In the genomic region with DNA sequence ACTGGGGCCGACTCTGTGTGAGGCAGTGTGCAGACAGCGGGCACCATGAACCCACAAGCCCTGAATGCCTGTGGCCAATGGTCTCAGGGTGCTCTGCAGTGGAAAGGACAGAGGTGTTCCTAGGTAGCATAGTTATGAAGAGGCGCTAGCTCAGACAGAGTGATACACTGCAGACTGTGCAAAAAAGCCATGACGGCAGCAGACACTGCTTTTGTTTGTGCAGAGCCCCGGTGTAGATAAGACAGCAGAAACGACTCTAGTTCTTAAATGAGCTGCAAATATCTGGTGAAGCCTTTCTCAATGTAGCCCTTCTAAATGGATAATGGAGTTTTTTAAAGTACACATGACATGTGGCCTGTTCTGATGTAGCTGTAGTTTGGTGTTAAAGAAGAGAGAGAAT, we compare ENCODE assay signal across 22 mouse cellular contexts.
DNase-seq lines count a peak whose midpoint lies in the region; ATAC-seq and TF ChIP-seq lines count a peak whose summit lies in the region.
"Had no signal": no experiment of that assay in that cellular context is flagged by ENCODE, and none has a peak within 500 bp of the region (broad histone marks: within the 10 kb centered on the region; RNA-seq: fewer than 3 reads in every experiment).

No protein-coding gene starts in this region.

- no peak for TF ChIP-seq CTCF in cerebellum, adult 2 months (IDR thresholded peaks at IDR 0.05; ENCODE audit: borderline replicate concordance, insufficient read depth, low read depth, low read length)

- WGBS in cerebellum, adult 2 months: 85% methylated on average over 6 of the region's 6 CpGs
- 89% methylated on average over 6 of the region's 6 CpGs for WGBS in midbrain, embryonic 10.5 days
- 95% methylated on average over 6 of the region's 6 CpGs for WGBS in midbrain, embryonic 11.5 days
- 38% methylated on average over 6 of the region's 6 CpGs for WGBS in liver, embryonic 15.5 days (ENCODE audit: insufficient replicate concordance)

- TF ChIP-seq POLR2A in cerebellum, adult 2 months (IDR thresholded peaks at IDR 0.05; ENCODE audit: borderline replicate concordance, insufficient read depth, low read length): no peak

- H3K4me1 ChIP-seq in cerebellum, adult 2 months (ENCODE audit: control insufficient read depth, insufficient read depth, low read length): peaks cover 59% of the 10 kb centered on the region
- H3K4me1 ChIP-seq in midbrain, embryonic 10.5 days: peaks cover 20% of the 10 kb centered on the region
- H3K4me1 ChIP-seq in midbrain, embryonic 11.5 days (ENCODE audit: control insufficient read depth, insufficient read depth, low read length): peaks cover 3% of the 10 kb centered on the region; the same call in 1 of the 2 replicates
- H3K4me1 ChIP-seq in liver, embryonic 15.5 days (replicated peaks): peaks cover 71% of the 10 kb centered on the region

- 0 out of 2 replicates have a peak overlapping the region, but pooled peaks have one; percentile 14 for H3K27ac ChIP-seq in cerebellum, adult 2 months (ENCODE audit: insufficient read depth, low read length)
- H3K27ac ChIP-seq in midbrain, embryonic 10.5 days (replicated peaks): peak overlapping the region; percentile 23; the same call in 1 of the 2 replicates
- H3K27ac ChIP-seq in midbrain, embryonic 11.5 days (ENCODE audit: low read depth, low read length): no peak overlapping the region
- peak overlapping the region; percentile 86 for H3K27ac ChIP-seq in liver, embryonic 15.5 days (replicated peaks)
- H3K27ac ChIP-seq: embryonic facial prominence, embryonic 15.5 days; forebrain, embryonic 10.5 days; hindbrain, embryonic 12.5 days; layer of hippocampus, adult 2 months; midbrain, embryonic 12.5 days had no signal

- H3K4me2 ChIP-seq in midbrain, embryonic 11.5 days: no peak overlapping the region
- peak overlapping the region; percentile 62 for H3K4me2 ChIP-seq in liver, embryonic 15.5 days
- H3K4me2 ChIP-seq: embryonic facial prominence, embryonic 15.5 days; hindbrain, embryonic 12.5 days; midbrain, embryonic 12.5 days had no signal

- no peaks in the 10 kb centered on the region for H3K9me3 ChIP-seq in midbrain, embryonic 10.5 days (replicated peaks)
- no peaks in the 10 kb centered on the region for H3K9me3 ChIP-seq in midbrain, embryonic 11.5 days (ENCODE audit: control insufficient read depth, low read length)
- no peaks in the 10 kb centered on the region for H3K9me3 ChIP-seq in liver, embryonic 15.5 days (replicated peaks)
- H3K9me3 ChIP-seq: embryonic facial prominence, embryonic 15.5 days; forebrain, embryonic 10.5 days; hindbrain, embryonic 12.5 days; midbrain, embryonic 12.5 days had no signal

- ATAC-seq in midbrain, embryonic 11.5 days (ENCODE audit: low FRiP score): no peak
- peak; percentile 27; the same call in 1 of the 2 replicates for ATAC-seq in liver, embryonic 15.5 days (ENCODE audit: insufficient read depth)
- ATAC-seq: forebrain, embryonic 16.5 days; intestine, postnatal 0 days had no signal

- DNase-seq in cerebellum, adult 2 months: no peak
- DNase-seq in cerebellum, postnatal 36 days: no peak
- no peak for DNase-seq in midbrain, embryonic 10.5 days (ENCODE audit: low spot score)
- no peak for DNase-seq in midbrain, embryonic 11.5 days (ENCODE audit: low spot score, missing footprints)
- DNase-seq in lung, postnatal 14 days: no peak
- DNase-seq in lung, adult 18-20 months: no peak
- no peak for DNase-seq in cerebellum, adult 11-12 months
- DNase-seq: adrenal gland, postnatal 25 days; cerebellum, adult 8-10 months; gastrocnemius, postnatal 14 days; heart, adult 18-20 months; kidney, postnatal 25 days; layer of hippocampus, postnatal 36 days; lung, adult 2 months had no signal

- H3K9ac ChIP-seq in midbrain, embryonic 11.5 days (ENCODE audit: low read length): no peak overlapping the region
- peak overlapping the region; percentile 35 for H3K9ac ChIP-seq in liver, embryonic 15.5 days
- H3K9ac ChIP-seq: embryonic facial prominence, embryonic 15.5 days; hindbrain, embryonic 12.5 days; midbrain, embryonic 12.5 days had no signal

- H3K36me3 ChIP-seq in midbrain, embryonic 10.5 days: peaks cover 24% of the 10 kb centered on the region
- H3K36me3 ChIP-seq in midbrain, embryonic 11.5 days (ENCODE audit: control insufficient read depth, insufficient read depth, low read length): no peaks in the 10 kb centered on the region
- H3K36me3 ChIP-seq in liver, embryonic 15.5 days (replicated peaks): peaks cover 58% of the 10 kb centered on the region

- H3K4me3 ChIP-seq in cerebellum, adult 2 months (replicated peaks; ENCODE audit: insufficient read depth, low read depth, low read length): no peak overlapping the region
- no peak overlapping the region for H3K4me3 ChIP-seq in midbrain, embryonic 10.5 days
- no peak overlapping the region for H3K4me3 ChIP-seq in midbrain, embryonic 11.5 days (ENCODE audit: low read depth, low read length)
- peak overlapping the region; percentile 29 for H3K4me3 ChIP-seq in liver, embryonic 15.5 days (replicated peaks)
- H3K4me3 ChIP-seq: embryonic facial prominence, embryonic 15.5 days; forebrain, embryonic 10.5 days; hindbrain, embryonic 12.5 days; layer of hippocampus, adult 2 months; midbrain, embryonic 12.5 days had no signal

- H3K27me3 ChIP-seq in cerebellum, adult 2 months (ENCODE audit: control insufficient read depth, insufficient read depth, low read length): no peaks in the 10 kb centered on the region
- no peaks in the 10 kb centered on the region for H3K27me3 ChIP-seq in midbrain, embryonic 10.5 days (ENCODE audit: low read depth, poor library complexity, severe bottlenecking)
- H3K27me3 ChIP-seq in midbrain, embryonic 11.5 days (ENCODE audit: control insufficient read depth, insufficient read depth, low read length): no peaks in the 10 kb centered on the region
- H3K27me3 ChIP-seq in liver, embryonic 15.5 days: no peaks in the 10 kb centered on the region
- H3K27me3 ChIP-seq: embryonic facial prominence, embryonic 15.5 days; hindbrain, embryonic 12.5 days; midbrain, embryonic 12.5 days had no signal
